8 mouse cellular contexts compared by ENCODE assay signal in the genomic region with DNA sequence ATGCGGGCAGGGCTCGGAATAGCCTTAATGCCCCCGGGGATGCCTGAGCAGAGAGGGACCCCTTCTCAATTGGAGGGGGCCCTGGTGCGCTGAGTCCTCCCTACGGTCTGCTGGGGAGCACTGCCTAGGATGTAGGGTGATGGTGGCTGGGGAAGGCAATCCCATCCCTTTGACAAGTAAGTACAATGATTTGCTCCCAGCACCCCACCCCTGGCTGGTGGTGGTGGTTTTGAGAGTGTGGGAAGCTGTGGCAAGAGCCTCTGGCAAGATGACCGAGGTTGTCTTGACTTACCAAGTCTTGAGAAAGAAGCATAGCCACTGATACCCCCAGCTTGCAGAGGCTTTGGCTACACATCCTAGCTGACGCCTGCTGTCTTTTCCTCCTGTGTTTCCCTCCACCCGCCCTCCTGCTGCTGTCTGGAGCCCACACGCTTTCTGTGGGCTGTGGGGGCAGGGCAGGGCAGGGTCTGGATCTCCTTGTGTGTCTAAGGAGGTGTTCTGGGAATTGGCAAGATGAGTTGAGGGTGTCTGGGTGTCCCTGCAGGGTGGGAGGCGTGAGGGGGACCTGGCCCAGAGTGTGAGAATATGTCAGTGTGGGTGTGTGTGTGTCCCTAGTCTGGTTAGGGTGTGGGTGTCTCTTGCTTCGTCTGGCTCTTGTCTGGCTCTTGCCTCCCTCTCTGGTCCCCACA. TPM values are rescaled to one million over a fixed set of nuclear protein-coding genes. Genes with fewer than 3 reads are reported as not detected.
DNase-seq lines count a peak whose midpoint lies in the region; ATAC-seq lines count a peak whose summit lies in the region.

No protein-coding gene starts in this region.

- peak overlapping the region; percentile 95 for H3K4me2 ChIP-seq in lung, embryonic 15.5 days
- H3K4me2 ChIP-seq in forebrain, embryonic 13.5 days = peak overlapping the region; percentile 85
- peak overlapping the region; percentile 84 for H3K4me2 ChIP-seq in neural tube, embryonic 15.5 days

- H3K9me3 ChIP-seq in lung, embryonic 15.5 days = no peaks in the 10 kb centered on the region
- no peaks in the 10 kb centered on the region for H3K9me3 ChIP-seq in forebrain, embryonic 13.5 days (replicated peaks)
- H3K9me3 ChIP-seq in neural tube, embryonic 15.5 days (replicated peaks) = no peaks in the 10 kb centered on the region

- no peaks in the 10 kb centered on the region for H3K36me3 ChIP-seq in lung, embryonic 15.5 days
- no peaks in the 10 kb centered on the region for H3K36me3 ChIP-seq in forebrain, embryonic 13.5 days (ENCODE audit: poor library complexity, severe bottlenecking)
- H3K36me3 ChIP-seq in neural tube, embryonic 15.5 days = no peaks in the 10 kb centered on the region

- 32% methylated on average over 11 of the region's 11 CpGs for WGBS in lung, embryonic 15.5 days
- 51% methylated on average over 11 of the region's 11 CpGs for WGBS in forebrain, embryonic 13.5 days
- WGBS in neural tube, embryonic 15.5 days = 60% methylated on average over 11 of the region's 11 CpGs

- peaks cover 95% of the 10 kb centered on the region for H3K4me1 ChIP-seq in lung, embryonic 15.5 days
- peaks cover 91% of the 10 kb centered on the region for H3K4me1 ChIP-seq in forebrain, embryonic 13.5 days
- H3K4me1 ChIP-seq in neural tube, embryonic 15.5 days = peaks cover 93% of the 10 kb centered on the region

- H3K27me3 ChIP-seq in lung, embryonic 15.5 days = no peaks in the 10 kb centered on the region
- peaks cover 13% of the 10 kb centered on the region for H3K27me3 ChIP-seq in forebrain, embryonic 13.5 days
- H3K27me3 ChIP-seq in neural tube, embryonic 15.5 days (replicated peaks) = no peaks in the 10 kb centered on the region

- no peak for ATAC-seq in lung, embryonic 15.5 days (ENCODE audit: borderline replicate concordance, extremely low read depth, low FRiP score, low TSS enrichment)
- ATAC-seq in forebrain, embryonic 13.5 days = no peak
- ATAC-seq in neural tube, embryonic 15.5 days (ENCODE audit: low FRiP score) = no peak
- no peak for ATAC-seq in inflammation-experienced regulatory T-cells, adult 6 months

- peak overlapping the region; percentile 81 for H3K4me3 ChIP-seq in lung, embryonic 15.5 days
- H3K4me3 ChIP-seq in forebrain, embryonic 13.5 days = no peak overlapping the region
- H3K4me3 ChIP-seq in neural tube, embryonic 15.5 days (replicated peaks) = no peak overlapping the region

- peak; percentile 28 for DNase-seq in adrenal gland, adult 8-10 months
- no peak for DNase-seq in adrenal gland, postnatal 36 days
- no peak for DNase-seq in lung, adult 18-20 months
- peak; percentile 47 for DNase-seq in kidney, postnatal 10 days

- peak overlapping the region; percentile 98 for H3K27ac ChIP-seq in lung, embryonic 15.5 days
- peak overlapping the region; percentile 89; the same call in 1 of the 2 replicates for H3K27ac ChIP-seq in forebrain, embryonic 13.5 days
- H3K27ac ChIP-seq in neural tube, embryonic 15.5 days (replicated peaks) = 0 out of 2 replicates have a peak overlapping the region, but pooled peaks have one; percentile 51

- peak overlapping the region; percentile 87; the same call in 1 of the 2 replicates for H3K9ac ChIP-seq in lung, embryonic 15.5 days
- peak overlapping the region; percentile 69 for H3K9ac ChIP-seq in forebrain, embryonic 13.5 days
- peak overlapping the region; percentile 17; the same call in 1 of the 2 replicates for H3K9ac ChIP-seq in neural tube, embryonic 15.5 days (replicated peaks)

RNA-seq across cellular contexts. Expression of a gene that starts 12.5 kb away (rescaled TPM):
- 10 to 100 TPM; 21.3 to 36.8 (median 30.8) TPM for total RNA-seq in adrenal gland, adult 8-10 months (2022)
- total RNA-seq in adrenal gland, postnatal 36 days (2021) = 10 to 100 TPM; 20.0 to 24.5 TPM
- polyA plus RNA-seq in lung, embryonic 15.5 days (2015; fragmentation: Nextera tagmentation; extraction: Ambion mirVana) = 36.5 and 38.4 TPM in 2 replicates
- 8.7 and 10.2 TPM in 2 replicates for polyA plus RNA-seq in forebrain, embryonic 13.5 days (2015; fragmentation: Nextera tagmentation; extraction: Ambion mirVana)
- polyA plus RNA-seq in neural tube, embryonic 15.5 days (2015; fragmentation: Nextera tagmentation; extraction: Ambion mirVana) = 17.3 and 19.9 TPM in 2 replicates
- 1 to 10 TPM; 7.4 to 8.1 (median 7.6) TPM for polyA plus RNA-seq in inflammation-experienced regulatory T-cells, adult 6 months (2017; shearing (Covaris generic))

RNA-seq across cellular contexts. Expression of a gene that starts 32.5 kb away (rescaled TPM):
- total RNA-seq in adrenal gland, adult 8-10 months (2022) = under 1 TPM; 0.20 to 0.95 (median 0.72) TPM
- 1 to 10 TPM in 1 of 2 experiments, under 1 TPM in 1; 0.89 to 1.5 TPM for total RNA-seq in adrenal gland, postnatal 36 days (2021)
- 41.3 and 42.5 TPM in 2 replicates for polyA plus RNA-seq in lung, embryonic 15.5 days (2015; fragmentation: Nextera tagmentation; extraction: Ambion mirVana)
- 23.0 and 26.9 TPM in 2 replicates for polyA plus RNA-seq in forebrain, embryonic 13.5 days (2015; fragmentation: Nextera tagmentation; extraction: Ambion mirVana)
- polyA plus RNA-seq in neural tube, embryonic 15.5 days (2015; fragmentation: Nextera tagmentation; extraction: Ambion mirVana) = 3.8 and 12.0 TPM in 2 replicates
- polyA plus RNA-seq in inflammation-experienced regulatory T-cells, adult 6 months (2017; shearing (Covaris generic)) = 10 to 100 TPM in 1 of 3 experiments, 1 to 10 TPM in 2; 5.1 to 40.6 (median 5.2) TPM

RNA-seq across cellular contexts. Expression of a gene that starts 42.7 kb away (rescaled TPM):
- not detected for total RNA-seq in adrenal gland, adult 8-10 months (2022)
- not detected for total RNA-seq in adrenal gland, postnatal 36 days (2021)
- 0.20 and 0.61 TPM in 2 replicates for polyA plus RNA-seq in lung, embryonic 15.5 days (2015; fragmentation: Nextera tagmentation; extraction: Ambion mirVana)
- 0.21 TPM in 1 of 2 replicates, not detected in the other for polyA plus RNA-seq in forebrain, embryonic 13.5 days (2015; fragmentation: Nextera tagmentation; extraction: Ambion mirVana)
- polyA plus RNA-seq in neural tube, embryonic 15.5 days (2015; fragmentation: Nextera tagmentation; extraction: Ambion mirVana) = 2.2 and 3.0 TPM in 2 replicates
- polyA plus RNA-seq in inflammation-experienced regulatory T-cells, adult 6 months (2017; shearing (Covaris generic)) = not detected

Comparison
In these comparisons a context has a peak if more than half of its experiments do, and no peak if none do; other contexts are left out.
1. DNase-seq: peak in adrenal gland, adult 8-10 months (single experiment) and kidney, postnatal 10 days (single experiment); none in adrenal gland, postnatal 36 days (0 of 2) and lung, adult 18-20 months (0 of 2).
2. H3K9ac ChIP-seq: peak in every context shown above with its lines; median percentile 87 in lung, embryonic 15.5 days; 69 in forebrain, embryonic 13.5 days; 17 in neural tube, embryonic 15.5 days.
3. Peak in every context shown above with its lines, with median percentiles within 50 percentile points of each other: H3K27ac ChIP-seq and H3K4me2 ChIP-seq.